Mouse (Mus musculus) telencephalon, adult 2 months (tissue): ENCODE measurements at regions not wholly inside any gene's neighbourhood (a gene's known extent, or its start where the extent isn't known, plus 50 kb on each side); places are given as distances from the start of the nearest gene placed in this dataset.

Experiments
- DNase-seq: peaks from one replicate; pipeline ENCODE4 v3.0.0-alpha.2; 2011; ENCODE audit warnings: low read depth, low spot score

DNA sequence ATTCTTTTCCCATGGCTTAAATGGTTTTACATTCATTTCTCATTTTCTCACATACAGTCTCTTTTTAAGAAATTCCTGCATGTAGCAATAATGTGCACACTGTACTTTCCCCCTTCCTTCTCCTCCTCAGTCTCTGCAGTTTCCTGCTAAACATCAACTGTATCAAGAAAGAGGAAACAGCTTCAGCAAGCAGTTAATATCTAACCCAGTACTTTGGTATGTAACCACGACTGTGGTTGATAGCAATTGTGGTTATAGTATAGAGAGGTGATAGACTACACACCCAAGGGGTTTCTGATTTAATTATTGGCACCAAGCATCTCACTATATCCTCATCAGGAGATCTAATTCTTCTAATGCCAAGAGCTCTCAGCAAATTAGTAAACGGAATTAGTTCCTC, 52.8 kb upstream of the Eci2 start:
- DNase-seq = no peak

DNA sequence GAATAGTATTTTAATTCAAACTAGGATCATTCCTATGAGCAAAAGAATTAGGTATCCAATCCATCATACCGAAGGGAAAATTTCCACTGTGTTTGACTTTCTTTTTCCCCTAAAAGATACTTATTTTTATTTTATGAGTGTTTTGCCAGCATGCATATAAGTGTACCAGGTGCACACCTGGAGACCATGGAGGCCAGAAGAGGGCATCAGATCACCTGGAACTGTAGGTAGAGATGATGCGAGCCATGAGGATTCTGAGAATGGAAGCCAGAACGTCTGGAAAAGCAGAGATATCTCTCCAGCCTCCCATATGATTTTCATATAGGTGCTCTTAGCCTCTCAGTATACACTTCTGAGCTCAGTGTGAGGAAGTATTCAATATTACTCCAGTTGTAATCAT, 58.5 kb upstream of the Eci2 start:
- no peak for DNase-seq

GRCm38 (mm10) chr13:35087246-35088040, 60.5 kb upstream of the Eci2 start:
- DNase-seq = peak; percentile 31

- no peak for DNase-seq
Measured at GRCm38 (mm10) chr13:35091155-35091554, 64.3 kb upstream of the Eci2 start.

DNA sequence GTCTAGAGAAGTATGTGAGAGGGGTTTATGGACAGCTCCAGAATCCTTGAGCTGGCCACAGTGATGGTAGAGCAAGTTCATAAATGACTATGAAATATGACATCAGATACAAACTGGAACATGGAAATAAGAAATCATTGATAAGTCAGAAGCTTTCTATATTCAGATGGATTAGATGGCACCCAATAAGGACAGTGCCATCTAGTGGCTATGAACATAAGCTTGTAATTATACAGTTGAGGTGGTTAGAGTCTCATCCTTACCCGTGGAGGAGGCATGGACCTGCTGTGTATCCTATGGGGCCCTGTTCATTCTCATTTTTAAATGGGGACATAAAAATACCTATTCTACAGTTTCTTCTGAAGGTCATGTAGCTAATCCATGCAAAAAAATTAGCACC, 92.9 kb upstream of the Eci2 start:
- DNase-seq = no peak

- DNase-seq = no peak
Measured at GRCm38 (mm10) chr13:35129475-35129874, 102.6 kb upstream of the Eci2 start.

GRCm38 (mm10) chr13:35131272-35132185, 104.6 kb upstream of the Eci2 start:
- DNase-seq = peak; percentile 79

DNA sequence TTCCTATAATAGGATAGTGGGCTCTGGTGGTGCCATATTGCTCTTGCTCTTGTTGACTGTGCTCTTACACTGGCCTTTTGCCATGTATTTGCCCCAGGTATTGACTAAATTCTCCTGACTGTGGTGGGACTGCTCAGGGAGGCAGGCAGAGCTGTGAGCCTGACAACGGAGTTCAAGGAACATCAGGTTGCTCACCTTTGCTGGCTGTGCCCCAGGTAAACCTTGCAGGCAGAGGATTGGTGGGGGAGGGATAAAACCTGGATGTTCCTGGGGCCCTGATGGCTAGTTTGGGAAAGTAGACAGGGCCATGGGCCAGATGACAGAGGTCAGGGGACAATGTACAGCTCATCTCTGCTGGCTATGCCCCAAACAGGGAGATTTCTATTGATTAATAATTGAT, 124.7 kb upstream of the Eci2 start:
- DNase-seq = no peak

DNA sequence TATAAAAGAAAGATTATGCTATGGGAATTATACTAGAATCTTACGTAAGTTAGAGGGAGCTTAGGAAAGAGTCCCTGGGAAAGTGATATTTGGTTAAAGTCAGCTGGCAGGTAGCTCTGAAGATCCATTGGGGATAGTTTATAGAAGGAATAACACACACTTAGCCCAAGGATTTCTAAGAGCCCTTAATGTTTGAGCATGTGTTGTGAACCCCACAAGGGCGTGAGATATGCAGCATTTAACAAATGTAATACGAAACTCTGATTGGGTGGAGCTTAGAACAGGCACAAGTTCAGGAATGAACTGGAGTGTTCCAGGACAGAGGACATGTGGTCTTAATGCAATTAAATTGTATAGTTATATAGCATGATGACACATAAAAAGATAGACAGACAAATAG, 132.6 kb upstream of the Eci2 start:
- DNase-seq = no peak

DNA sequence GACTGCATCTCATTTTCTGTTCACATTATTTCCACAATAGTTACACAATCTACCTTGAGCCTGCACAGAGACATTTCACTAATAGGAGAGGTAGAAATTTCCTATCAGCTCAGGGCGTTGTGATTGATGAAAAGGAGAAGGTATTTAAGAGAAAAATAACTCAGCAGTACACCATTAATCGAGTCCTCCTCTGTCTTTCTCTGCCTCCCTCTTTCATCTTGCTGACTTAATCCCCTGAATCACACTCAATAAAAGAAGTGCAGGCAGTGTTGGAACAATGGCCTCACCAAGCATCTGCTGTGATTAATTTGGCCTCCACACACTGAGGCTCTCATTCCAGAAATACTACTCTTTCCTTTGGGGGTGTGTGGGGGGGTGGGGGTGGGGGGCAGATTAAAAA, 133.9 kb upstream of the Eci2 start:
- no peak for DNase-seq

GRCm38 (mm10) chr13:35166080-35166479, 139.2 kb upstream of the Eci2 start:
- no peak for DNase-seq

GRCm38 (mm10) chr13:35166831-35167541, 140.1 kb upstream of the Eci2 start:
- DNase-seq = no peak

DNA sequence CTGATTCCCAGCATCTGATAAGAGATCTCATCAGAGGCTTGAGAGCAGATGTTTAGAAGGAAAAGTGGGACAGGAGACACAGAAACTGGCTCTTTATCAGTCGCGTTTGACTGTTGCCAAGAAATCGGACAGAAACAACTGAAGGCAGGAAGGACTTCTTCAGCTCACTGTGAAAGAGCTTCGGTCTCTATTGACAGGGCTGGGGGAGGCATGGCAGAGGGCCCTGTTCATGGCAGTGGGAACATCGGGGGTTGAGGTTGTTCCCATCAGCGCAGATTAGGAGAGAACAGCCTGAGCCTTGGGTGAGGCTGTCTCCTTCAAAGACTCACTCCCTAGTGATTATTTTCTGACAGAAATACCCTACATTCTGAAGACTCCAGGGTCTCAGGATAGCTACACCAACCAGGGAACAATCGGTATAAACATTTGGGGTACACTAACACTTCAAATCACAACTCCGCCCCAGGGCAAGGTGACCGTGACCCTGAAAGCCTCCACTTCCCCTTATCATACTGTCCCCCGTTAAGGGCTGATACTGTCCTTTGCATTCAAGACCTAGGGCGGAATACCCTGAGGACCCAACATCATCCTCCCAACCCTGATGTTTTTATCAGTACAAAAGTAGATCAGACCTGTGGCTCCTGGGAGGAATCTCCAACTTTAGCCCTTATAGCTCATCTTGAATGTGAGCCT, 144.8 kb upstream of the Eci2 start:
- DNase-seq = no peak

- no peak for DNase-seq
Measured at GRCm38 (mm10) chr13:35173522-35173921, 146.6 kb upstream of the Eci2 start.

DNA sequence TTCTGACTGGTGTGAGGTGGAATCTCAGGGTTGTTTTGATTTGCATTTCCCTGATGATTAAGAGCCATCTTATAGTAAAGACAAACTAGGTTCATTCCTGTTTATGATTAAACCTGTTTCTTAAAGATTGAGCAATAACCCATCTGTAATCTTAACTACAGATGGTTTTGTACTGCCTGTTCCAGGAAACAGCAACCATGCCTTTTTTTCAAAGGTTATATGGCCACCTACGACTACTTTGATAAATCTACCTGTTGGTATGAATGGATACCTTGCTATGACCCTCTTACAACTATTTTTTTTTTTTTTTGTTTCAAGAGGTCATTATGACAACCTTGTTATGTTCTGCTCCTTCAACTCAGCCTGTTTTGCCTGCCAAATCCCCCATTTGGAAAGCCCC, 148.7 kb upstream of the Eci2 start:
- no peak for DNase-seq

GRCm38 (mm10) chr13:35177305-35177704, 150.4 kb upstream of the Eci2 start:
- DNase-seq = no peak

GRCm38 (mm10) chr13:35189028-35189711, 162.3 kb upstream of the Eci2 start:
- peak; percentile 23 for DNase-seq

GRCm38 (mm10) chr13:35202069-35202468, 175.2 kb upstream of the Eci2 start:
- DNase-seq = no peak

GRCm38 (mm10) chr13:35208319-35208718, 181.4 kb upstream of the Eci2 start:
- no peak for DNase-seq

GRCm38 (mm10) chr13:35209551-35209950, 182.7 kb upstream of the Eci2 start:
- no peak for DNase-seq

DNA sequence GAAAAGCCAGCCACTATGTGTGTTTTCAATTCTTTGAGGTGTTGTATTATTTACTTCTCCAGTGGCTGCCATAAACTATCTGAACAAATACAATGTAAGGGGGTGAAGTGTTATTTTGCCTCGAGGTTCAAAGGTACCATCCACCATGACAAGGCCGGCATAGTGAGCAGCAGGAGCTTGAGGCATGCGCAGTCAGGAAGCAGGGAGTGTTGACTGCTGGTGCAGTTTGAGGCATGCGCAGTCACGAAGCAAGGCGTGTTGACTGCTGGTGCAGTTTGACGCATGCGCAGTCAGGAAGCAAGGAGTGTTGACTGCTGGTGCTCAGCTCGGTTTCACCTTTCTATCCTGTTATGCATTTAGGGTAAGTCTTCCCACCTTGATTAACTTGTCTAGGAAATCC, 184.9 kb upstream of the Eci2 start:
- DNase-seq = no peak
